Mouse (Mus musculus) ES-E14 (cell line): Measurements from ENCODE around the gene Kcnj12. TPM values are rescaled to one million over a fixed set of nuclear protein-coding genes. Genes with fewer than 3 reads are reported as not detected.

ENCODE experiments used
- DNase-seq: peaks from one replicate; pipeline ENCODE4 v3.0.0-alpha.2; 2013; ENCODE audit warnings: low read depth, low spot score
- H3K27ac ChIP-seq: 2 replicates; pipeline ENCODE4 v1.5.1; 2012; ENCODE audit warnings: low read depth, mild to moderate bottlenecking, low read length, moderate library complexity, mixed read lengths; ENCODE audit not compliant: poor library complexity, insufficient read depth, severe bottlenecking
- H3K36me3 ChIP-seq: 2 replicates; pipeline ENCODE4 v1.6.1; 2012; ENCODE audit warnings: mild to moderate bottlenecking, low read length, moderate library complexity, mixed read lengths; ENCODE audit not compliant: control insufficient read depth, poor library complexity, insufficient read depth, severe bottlenecking
- H3K4me1 ChIP-seq, 2 experiments: fragments of 150-350 bp in 1 of 2; sonication (generic) in 1 of 2; 2 replicates each; pipeline ENCODE4 v1.6.1; 2012; ENCODE audit warnings: low read length in 2 of 2, mild to moderate bottlenecking in 1 of 2, mixed read lengths in 1 of 2; ENCODE audit not compliant: control insufficient read depth in 2 of 2, insufficient read depth in 2 of 2, poor library complexity in 1 of 2
- H3K4me3 ChIP-seq, 2 experiments: fragments of 150-350 bp in 1 of 2; sonication (generic) in 1 of 2; 2 replicates each; pipeline ENCODE4 v1.5.1; 2012; ENCODE audit warnings: low read length in 2 of 2, low read depth in 1 of 2, mild to moderate bottlenecking in 1 of 2, mixed read lengths in 1 of 2; ENCODE audit not compliant: insufficient read depth in 1 of 2, poor library complexity in 1 of 2, severe bottlenecking in 1 of 2
- H3K9ac ChIP-seq: 2 replicates; pipeline ENCODE4 v1.6.1; 2012; ENCODE audit warnings: low read depth, mild to moderate bottlenecking, low read length, mixed read lengths; ENCODE audit not compliant: poor library complexity, insufficient read depth, severe bottlenecking
- H3K9me3 ChIP-seq: fragments of 150-350 bp; sonication (generic); 2 replicates; pipeline ENCODE4 v1.6.1; 2012; ENCODE audit warnings: low read depth, mild to moderate bottlenecking, low read length; ENCODE audit not compliant: control insufficient read depth, insufficient read depth
- CHD2 ChIP-seq: IDR thresholded peaks from 2 replicates; pipeline ENCODE4 v1.6.1; 2014; ENCODE audit warnings: mild to moderate bottlenecking, low read depth, low read length, inconsistent platforms
- HCFC1 ChIP-seq: IDR thresholded peaks from 2 replicates; pipeline ENCODE4 v1.6.1; 2012; ENCODE audit warnings: low read length, inconsistent platforms, borderline replicate concordance; ENCODE audit not compliant: insufficient read depth
- MAFK ChIP-seq: IDR thresholded peaks from 2 replicates; pipeline ENCODE4 v1.6.1; 2014; ENCODE audit warnings: mild to moderate bottlenecking, low read depth, low read length, inconsistent platforms; ENCODE audit not compliant: insufficient read depth
- ZC3H11A ChIP-seq: IDR thresholded peaks from 2 replicates; pipeline ENCODE4 v1.6.1; 2012; ENCODE audit warnings: low read depth, mild to moderate bottlenecking, inconsistent platforms, low read length, borderline replicate concordance
- ZNF384 ChIP-seq: IDR thresholded peaks from 2 replicates; pipeline ENCODE4 v1.6.1; 2012; ENCODE audit warnings: low read depth, low read length, inconsistent platforms
- in situ Hi-C, 2 experiments: fragments of 600-800 bp; cut with MboI; formaldehyde crosslinking; loops; one replicate each; pipeline ENCODE4 v1.15.1; 2025; ENCODE audit warnings: low sequenced_read_pairs in 2 of 2, inconsistent platforms in 1 of 2; ENCODE audit not compliant: unreplicated experiment in 2 of 2
- total RNA-seq: library from RNA; depleted of rRNA; stranded (reverse); fragments of 300-350 nt; gene quantifications from 2 replicates; pipeline ENCODE4 v1.2.3, GENCODE M21; 2012

The Kcnj12 gene
- total RNA-seq, 1 experiment = 4.0 TPM

DNA sequence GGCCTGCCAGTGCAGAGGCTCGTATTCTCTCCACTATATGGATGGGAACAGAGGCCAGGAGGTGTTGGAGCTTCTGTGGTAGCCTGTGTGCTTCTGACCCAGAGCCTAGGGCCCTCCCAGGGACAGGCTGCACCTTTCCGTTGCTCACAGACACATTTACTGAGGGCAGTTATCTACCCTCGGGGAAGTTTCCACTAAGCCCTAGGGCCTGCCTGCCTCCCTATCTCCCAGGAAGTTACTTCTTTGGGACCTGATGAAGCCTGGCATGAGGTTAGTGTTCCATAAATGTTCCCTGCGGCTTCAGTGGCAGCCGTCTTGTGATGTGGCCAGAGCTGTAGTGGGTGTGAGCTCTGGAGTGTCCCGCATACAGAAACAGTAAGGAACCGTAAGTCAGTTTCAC lies 3.2 kb downstream of the Kcnj12 start:
- peaks cover 2 to 4% of the 10 kb centered on the region in 2 experiments; a peak in 1 of 4 replicates for H3K4me1 ChIP-seq
- no peak overlapping the region for H3K27ac ChIP-seq

DNA sequence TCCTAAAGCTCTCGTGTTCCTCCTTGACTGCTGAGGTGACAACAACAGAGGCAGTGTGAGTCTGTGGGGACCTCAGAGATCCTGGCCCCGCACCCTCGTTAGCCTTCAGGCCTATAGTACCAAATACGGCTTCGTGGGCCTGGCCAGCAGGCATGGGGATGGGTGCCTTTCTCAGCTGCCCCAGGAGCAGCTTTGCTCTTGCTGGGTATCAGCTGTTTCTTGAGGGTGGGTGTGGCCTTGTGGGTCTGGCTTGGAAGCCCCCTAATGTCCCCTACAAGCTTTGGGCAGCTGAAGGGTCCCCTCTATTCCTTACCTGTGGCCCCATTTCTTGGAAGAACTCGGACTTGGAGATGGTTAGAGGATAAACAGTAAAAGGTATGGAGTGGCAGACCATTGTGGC lies 4.0 kb downstream of the Kcnj12 start:
- in situ Hi-C loops = no loop called here
- Histone ChIP-seq H3K9me3 (no peaks in the 10 kb centered on the region), H3K4me1 (peaks cover 2 to 4% of the 10 kb centered on the region in 2 experiments; a peak in 1 of 4 replicates), H3K36me3 (no peaks in the 10 kb centered on the region), H3K4me3 (no peak overlapping the region), H3K9ac (no peak overlapping the region), H3K27ac (no peak overlapping the region)
- no peak for TF ChIP-seq MAFK
- TF ChIP-seq HCFC1 = no peak
- TF ChIP-seq ZNF384 = no peak
- TF ChIP-seq CHD2 = no peak
- no peak for TF ChIP-seq ZC3H11A
- no peak for DNase-seq

More for the DNA sequence above, 3.2 kb downstream of the Kcnj12 start:
- TF ChIP-seq ZNF384 = no peak
- TF ChIP-seq ZC3H11A = no peak
- TF ChIP-seq MAFK = no peak
- no peak for TF ChIP-seq CHD2
- no peak for TF ChIP-seq HCFC1
- in situ Hi-C loops = no loop called here
- no peaks in the 10 kb centered on the region for H3K9me3 ChIP-seq
- no peaks in the 10 kb centered on the region for H3K36me3 ChIP-seq
- DNase-seq = no peak
- H3K9ac ChIP-seq = no peak overlapping the region
- H3K4me3 ChIP-seq = no peak overlapping the region

DNA sequence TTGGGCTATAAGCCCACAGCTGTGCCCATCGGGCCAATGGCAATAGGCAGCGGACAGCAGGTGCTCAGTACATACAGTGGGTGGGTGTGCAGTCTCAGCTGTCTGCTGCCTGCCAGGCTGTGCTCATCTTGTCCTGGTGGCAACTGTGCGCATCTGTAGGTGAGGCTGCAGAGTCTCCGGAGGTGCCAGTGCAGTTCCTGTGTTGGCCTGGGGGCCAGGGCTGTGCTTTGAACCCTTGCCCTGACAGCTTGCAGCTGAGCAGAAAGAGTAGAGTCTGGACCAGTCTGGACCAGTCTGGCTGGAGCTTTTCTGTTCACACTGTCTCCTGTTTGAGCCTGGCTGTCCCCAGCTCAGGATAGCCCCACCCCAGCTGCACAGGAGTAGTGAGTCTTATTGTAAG lies 4.8 kb downstream of the Kcnj12 start:
- no peaks in the 10 kb centered on the region for H3K36me3 ChIP-seq
- no peaks in the 10 kb centered on the region for H3K9me3 ChIP-seq
- no peak overlapping the region for H3K4me3 ChIP-seq
- in situ Hi-C loops = no loop called here
- H3K9ac ChIP-seq = no peak overlapping the region
- H3K4me1 ChIP-seq = 0 out of 4 replicates have a peak, but pooled peaks cover 0 to 2% of the 10 kb centered on the region in 2 experiments
- no peak overlapping the region for H3K27ac ChIP-seq
- TF ChIP-seq HCFC1 = no peak
- TF ChIP-seq MAFK = no peak
- TF ChIP-seq CHD2 = no peak
- no peak for TF ChIP-seq ZC3H11A
- TF ChIP-seq ZNF384 = no peak
- no peak for DNase-seq

DNA sequence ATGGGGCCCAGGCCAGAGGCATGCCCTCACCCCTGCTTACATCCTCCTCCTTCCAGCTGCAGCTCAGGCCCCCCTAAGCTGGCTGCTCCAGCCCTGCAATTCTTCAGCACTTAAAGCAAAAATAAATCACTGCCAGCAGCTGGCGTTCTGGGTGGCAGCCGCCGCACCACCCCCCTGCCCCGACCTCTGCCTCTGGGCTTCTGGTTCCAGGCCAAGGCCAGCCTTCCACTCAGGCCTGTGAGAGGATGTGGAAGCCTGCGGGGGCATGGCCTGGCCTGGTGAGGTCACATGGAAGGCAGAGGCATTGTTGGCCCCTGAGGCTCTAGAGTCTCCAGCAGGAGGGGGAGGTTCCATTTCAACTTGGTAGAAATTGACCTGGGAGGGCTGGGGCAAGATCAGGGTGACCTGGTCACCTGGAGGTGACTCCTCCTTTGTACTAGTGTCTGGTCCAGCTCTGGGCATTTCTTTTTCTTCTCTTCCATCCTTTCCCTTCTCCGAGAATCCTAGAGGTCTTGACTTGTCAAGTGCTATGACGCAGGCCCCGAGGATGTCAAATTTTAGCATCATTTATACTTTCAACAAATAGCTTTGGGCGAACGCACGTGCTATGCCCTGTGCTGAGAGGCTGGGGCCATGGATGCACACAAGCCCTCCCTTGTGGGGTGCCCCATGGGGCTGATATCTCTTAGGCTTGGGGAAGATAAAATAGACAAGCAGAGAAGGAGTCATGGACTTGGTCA lies 6.0 kb downstream of the Kcnj12 start:
- TF ChIP-seq MAFK (no peak), ZC3H11A (no peak), HCFC1 (no peak), ZNF384 (no peak), CHD2 (no peak)
- in situ Hi-C loops = no loop called here
- Histone ChIP-seq H3K27ac (no peak overlapping the region), H3K9me3 (no peaks in the 10 kb centered on the region), H3K9ac (no peak overlapping the region), H3K4me1 (no peaks in the 10 kb centered on the region), H3K4me3 (no peak overlapping the region), H3K36me3 (no peaks in the 10 kb centered on the region)
- DNase-seq = no peak
